Mouse (Mus musculus) megakaryocyte progenitor cell, adult 5-6 weeks (primary cell): ENCODE measurements around the gene Apom. TPM values are rescaled to one million over a fixed set of nuclear protein-coding genes. Genes with fewer than 3 reads are reported as not detected.

ENCODE experiments used
- ATAC-seq: replicated peaks from 2 replicates; pipeline ENCODE4 v1.8.0; 2016; ENCODE audit warnings: mild to moderate bottlenecking, moderate TSS enrichment, inconsistent platforms; ENCODE audit not compliant: poor library complexity
- total RNA-seq, 2 experiments: library from RNA; stranded (forward) in 1 of 2; stranded (reverse) in 1 of 2; fragments of 157-497, 149-512 nt in 1 of 2; fragments of 200-1000 nt in 1 of 2; gene quantifications; 2 replicates each; pipeline versions ENCODE4 v1.2.3 to v1.2.4; 2015 to 2017

Gene Apom
- total RNA-seq, 2 experiments from 2014 or later: not detected

- no peak for ATAC-seq
Observed at GRCm38 (mm10) chr17:35101161-35101560, 30.7 kb downstream of the Apom start.

GRCm38 (mm10) chr17:35100196-35100765 lies 31.6 kb downstream of the Apom start:
- no peak for ATAC-seq

- no peak for ATAC-seq
Observed at GRCm38 (mm10) chr17:35097164-35097655, 34.6 kb downstream of the Apom start.

- ATAC-seq: no peak
Observed at GRCm38 (mm10) chr17:35096597-35096996, 35.3 kb downstream of the Apom start.

- ATAC-seq: no peak
Observed at GRCm38 (mm10) chr17:35094475-35095365, 37.1 kb downstream of the Apom start.

- no peak for ATAC-seq
Observed at GRCm38 (mm10) chr17:35092403-35093198, 39.2 kb downstream of the Apom start.

GRCm38 (mm10) chr17:35090166-35090932 lies 41.5 kb downstream of the Apom start:
- ATAC-seq: peak; percentile 69

- ATAC-seq: peak; percentile 93
Observed at GRCm38 (mm10) chr17:35088825-35089644, 42.8 kb downstream of the Apom start, which contains the start of gene Abhd16a. TSS of gene Abhd16a (plus strand) at chr17:35089263.

- no peak for ATAC-seq
Observed at GRCm38 (mm10) chr17:35088151-35088550, 43.7 kb downstream of the Apom start.

- ATAC-seq: no peak
Observed at GRCm38 (mm10) chr17:35085208-35085865, 46.5 kb downstream of the Apom start, which contains the start of gene Ly6g6f. TSS of gene Ly6g6f (minus strand) at chr17:35085610.

- ATAC-seq: no peak
Observed at GRCm38 (mm10) chr17:35083929-35084497, 47.8 kb downstream of the Apom start.

- no peak for ATAC-seq
Observed at GRCm38 (mm10) chr17:35082841-35083576, 48.8 kb downstream of the Apom start.

GRCm38 (mm10) chr17:35080710-35081109 lies 51.1 kb downstream of the Apom start:
- no peak for ATAC-seq

- ATAC-seq: peak; percentile 10
Observed at GRCm38 (mm10) chr17:35080248-35080647, 51.6 kb downstream of the Apom start.

- peak; percentile 91 for ATAC-seq
Observed at GRCm38 (mm10) chr17:35079778-35080177, 52.1 kb downstream of the Apom start.
